Mouse (Mus musculus) E14TG2a.4 (cell line): ENCODE results near the gene Samd14.
A peak's percentile ranks its signal among the peaks of the same experiment; 100 is the strongest.

Experiments used
- H3K27me3 ChIP-seq: 2 replicates; pipeline ENCODE4 v1.6.1; 2014; ENCODE audit warnings: low read length, control low read depth; ENCODE audit not compliant: insufficient read depth
- H3K36me3 ChIP-seq: 2 replicates; pipeline ENCODE4 v1.6.1; 2014; ENCODE audit warnings: low read length, control low read depth; ENCODE audit not compliant: insufficient read depth
- H3K4me1 ChIP-seq: replicated peaks from 2 replicates; pipeline ENCODE4 v1.6.1; 2014; ENCODE audit warnings: low read depth, low read length, control low read depth
- H3K4me3 ChIP-seq: replicated peaks from 2 replicates; pipeline ENCODE4 v1.5.1; 2014; ENCODE audit warnings: mild to moderate bottlenecking, low read length
- H3K9me3 ChIP-seq: 2 replicates; pipeline ENCODE4 v1.6.1; 2014; ENCODE audit warnings: low read length, control low read depth
- CTCF ChIP-seq: conservative IDR thresholded peaks from 2 replicates; pipeline ENCODE4 v1.5.1; 2014; ENCODE audit warnings: low read length
- NANOG ChIP-seq: IDR thresholded peaks from 2 replicates; pipeline ENCODE4 v1.6.1; 2014; ENCODE audit warnings: borderline replicate concordance, low read length, mixed read lengths
- POU5F1 ChIP-seq: IDR thresholded peaks from 2 replicates; pipeline ENCODE4 v1.6.1; 2014; ENCODE audit warnings: low read length, borderline replicate concordance

Gene Samd14

GRCm38 (mm10) chr11:94986435-94986834 is 23.2 kb upstream of the Samd14 start:
- H3K4me3 ChIP-seq = peak overlapping the region; percentile 86; the same call in 1 of the 2 replicates
- H3K27me3 ChIP-seq = peaks cover 4% of the 10 kb centered on the region
- H3K4me1 ChIP-seq = peaks cover 54% of the 10 kb centered on the region
- TF ChIP-seq CTCF = no peak
- no peak for TF ChIP-seq NANOG
- TF ChIP-seq POU5F1 = no peak
- no peaks in the 10 kb centered on the region for H3K9me3 ChIP-seq
- no peaks in the 10 kb centered on the region for H3K36me3 ChIP-seq

GRCm38 (mm10) chr11:94987341-94987740 is 22.3 kb upstream of the Samd14 start:
- TF ChIP-seq POU5F1 (no peak), CTCF (no peak), NANOG (no peak)
- peak overlapping the region; percentile 86 for H3K4me3 ChIP-seq
- H3K36me3 ChIP-seq = no peaks in the 10 kb centered on the region
- H3K9me3 ChIP-seq = no peaks in the 10 kb centered on the region
- peaks cover 56% of the 10 kb centered on the region for H3K4me1 ChIP-seq
- H3K27me3 ChIP-seq = peaks cover 13% of the 10 kb centered on the region

- Histone ChIP-seq H3K4me1 (peaks cover 61% of the 10 kb centered on the region), H3K36me3 (no peaks in the 10 kb centered on the region), H3K4me3 (peak overlapping the region; percentile 86), H3K9me3 (no peaks in the 10 kb centered on the region), H3K27me3 (peaks cover 18% of the 10 kb centered on the region)
- TF ChIP-seq CTCF = no peak
These were observed 21.8 kb upstream of the Samd14 start for GRCm38 (mm10) chr11:94987851-94988250.

GRCm38 (mm10) chr11:94988780-94989561 is 20.7 kb upstream of the Samd14 start:
- peak overlapping the region; percentile 86 for H3K4me3 ChIP-seq

GRCm38 (mm10) chr11:94989562-94990017 is 20.1 kb upstream of the Samd14 start:
- H3K4me1 ChIP-seq = peaks cover 78% of the 10 kb centered on the region
- peaks cover 27% of the 10 kb centered on the region for H3K27me3 ChIP-seq
- peaks cover 11% of the 10 kb centered on the region for H3K36me3 ChIP-seq
- H3K9me3 ChIP-seq = no peaks in the 10 kb centered on the region
- H3K4me3 ChIP-seq = peak overlapping the region; percentile 86
- TF ChIP-seq NANOG (no peak), CTCF (no peak), POU5F1 (no peak)

More at GRCm38 (mm10) chr11:94988780-94989561, 20.7 kb upstream of the Samd14 start:
- H3K27me3 ChIP-seq = peaks cover 23% of the 10 kb centered on the region
- H3K36me3 ChIP-seq = peaks cover 5% of the 10 kb centered on the region
- H3K9me3 ChIP-seq = no peaks in the 10 kb centered on the region
- peaks cover 72% of the 10 kb centered on the region for H3K4me1 ChIP-seq
- TF ChIP-seq POU5F1 (no peak), CTCF (no peak), NANOG (no peak)

GRCm38 (mm10) chr11:94990102-94990748 is 19.5 kb upstream of the Samd14 start:
- Histone ChIP-seq H3K27me3 (peaks cover 29% of the 10 kb centered on the region), H3K4me3 (peak overlapping the region; percentile 86), H3K36me3 (peaks cover 17% of the 10 kb centered on the region), H3K9me3 (no peaks in the 10 kb centered on the region), H3K4me1 (peaks cover 82% of the 10 kb centered on the region)
- TF ChIP-seq NANOG (no peak), CTCF (no peak), POU5F1 (no peak)

GRCm38 (mm10) chr11:94990749-94991577 is 18.7 kb upstream of the Samd14 start, which contains the start of gene Ppp1r9b:
Gene Ppp1r9b, plus strand, starts transcription at chr11:94991035.
- H3K36me3 ChIP-seq = peaks cover 25% of the 10 kb centered on the region
- peak; percentile 24 for TF ChIP-seq CTCF
- no peak for TF ChIP-seq POU5F1
- TF ChIP-seq NANOG = no peak

GRCm38 (mm10) chr11:94991641-94992479 is 17.8 kb upstream of the Samd14 start:
- Histone ChIP-seq H3K36me3 (peaks cover 34% of the 10 kb centered on the region), H3K9me3 (no peaks in the 10 kb centered on the region), H3K4me3 (peak overlapping the region; percentile 86), H3K4me1 (peaks cover 78% of the 10 kb centered on the region), H3K27me3 (peaks cover 32% of the 10 kb centered on the region)
- TF ChIP-seq NANOG = no peak
- no peak for TF ChIP-seq CTCF
- TF ChIP-seq POU5F1 = no peak

More at GRCm38 (mm10) chr11:94990749-94991577, 18.7 kb upstream of the Samd14 start, which contains the start of gene Ppp1r9b:
- H3K27me3 ChIP-seq = peaks cover 32% of the 10 kb centered on the region
- H3K9me3 ChIP-seq = no peaks in the 10 kb centered on the region
- H3K4me3 ChIP-seq = peak within 1 kb of the TSS; percentile 86
- peaks cover 83% of the 10 kb centered on the region for H3K4me1 ChIP-seq
